Mouse (Mus musculus): ENCODE data around the gene 4930432M17Rik.

DNA sequence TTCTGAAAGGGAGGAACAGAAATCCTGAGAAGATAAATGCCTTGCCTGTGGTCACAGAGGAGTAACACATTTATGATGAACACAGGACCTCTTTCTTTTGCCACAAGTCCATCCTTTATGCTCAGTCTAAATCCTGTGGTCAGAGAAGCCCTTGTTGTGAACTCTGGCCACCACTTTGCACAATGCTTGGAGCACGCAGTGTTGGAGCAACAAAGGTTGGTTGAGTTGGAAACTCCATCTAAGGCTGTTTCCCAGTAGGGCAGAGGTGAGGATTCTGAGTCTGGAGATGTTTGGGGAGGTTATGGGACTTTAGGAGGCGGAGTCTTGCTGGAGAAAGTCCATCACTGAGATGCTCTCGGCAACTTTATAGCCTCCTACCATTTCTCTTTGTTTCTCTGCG, 36.5 kb downstream of the 4930432M17Rik start:
- TF ChIP-seq CTCF (conservative IDR thresholded peaks at IDR 0.05 in 1 of 2, IDR thresholded peaks at IDR 0.05 in 1 of 2; ENCODE audit: low read depth in 2 of 2, low read length in 2 of 2) (no peak), PAX5 (IDR thresholded peaks at IDR 0.05; ENCODE audit: low read length) (no peak), TCF12 (IDR thresholded peaks at IDR 0.05; ENCODE audit: low read depth, low read length) (no peak), RAD21 (IDR thresholded peaks at IDR 0.05; ENCODE audit: low read depth, low read length) (no peak), EP300 (IDR thresholded peaks at IDR 0.05; ENCODE audit: low read length) (no peak), USF1 (IDR thresholded peaks at IDR 0.05; ENCODE audit: low read depth, low read length) (no peak), MAFK (IDR thresholded peaks at IDR 0.05; ENCODE audit: insufficient replicate concordance, low read length) (no peak), USF2 (conservative IDR thresholded peaks at IDR 0.05; ENCODE audit: low read depth, low read length) (no peak), SMC3 (IDR thresholded peaks at IDR 0.05; ENCODE audit: low read depth, low read length) (no peak), RCOR1 (conservative IDR thresholded peaks at IDR 0.05; ENCODE audit: low read depth, low read length) (no peak)

Measured in CH12.LX (cell line).